Mouse (Mus musculus) megakaryocyte, embryonic 14.5 days (primary cell): Measurements from ENCODE around the gene Dpm3. TPM values are rescaled to one million over a fixed set of nuclear protein-coding genes. Genes with fewer than 3 reads are reported as not detected.
A peak's percentile ranks its signal among the peaks of the same experiment; 100 is the strongest.

ENCODE experiments used
- H3K27me3 ChIP-seq: replicated peaks from 2 replicates; pipeline ENCODE3; 2012; ENCODE audit warnings: inconsistent platforms
- H3K36me3 ChIP-seq: replicated peaks from 2 replicates; pipeline ENCODE3; 2012; ENCODE audit warnings: low read length, inconsistent platforms, mixed read lengths
- H3K4me1 ChIP-seq: 2 replicates; pipeline ENCODE4 v1.6.1; 2012; ENCODE audit warnings: inconsistent platforms
- H3K4me3 ChIP-seq: replicated peaks from 2 replicates; pipeline ENCODE3; 2012; ENCODE audit warnings: moderate library complexity, mild to moderate bottlenecking, inconsistent platforms
- H3K9me3 ChIP-seq: 2 replicates; pipeline ENCODE4 v1.6.1; 2012; ENCODE audit warnings: inconsistent platforms
- FLI1 ChIP-seq: IDR thresholded peaks from 2 replicates; pipeline ENCODE4 v1.6.1; 2012; ENCODE audit warnings: low read length, inconsistent platforms, mixed read lengths
- GATA1 ChIP-seq: IDR thresholded peaks from 3 replicates; pipeline ENCODE4 v1.6.1; 2012; ENCODE audit warnings: mixed read lengths, low read length, inconsistent platforms, borderline replicate concordance
- polyA plus RNA-seq: library from polyadenylated mRNA; stranded (reverse); fragments of >175 nt; gene quantifications from 2 replicates; pipeline ENCODE4 v1.2.3, GENCODE M21; 2012; ENCODE audit warnings: low replicate concordance; ENCODE audit not compliant: insufficient read depth

Dpm3 gene
- polyA plus RNA-seq, 1 experiment = 435 TPM

GRCm38 (mm10) chr3:89221167-89221566 lies 38.0 kb upstream of the Dpm3 start:
- Histone ChIP-seq H3K4me1 (peaks cover 45% of the 10 kb centered on the region), H3K9me3 (no peaks in the 10 kb centered on the region), H3K4me3 (no peak overlapping the region), H3K27me3 (peaks cover 78% of the 10 kb centered on the region), H3K36me3 (no peaks in the 10 kb centered on the region)
- TF ChIP-seq GATA1 (no peak), FLI1 (no peak)

- Histone ChIP-seq H3K4me1 (peaks cover 51% of the 10 kb centered on the region), H3K27me3 (peaks cover 69% of the 10 kb centered on the region), H3K9me3 (no peaks in the 10 kb centered on the region), H3K4me3 (no peak overlapping the region), H3K36me3 (no peaks in the 10 kb centered on the region)
- TF ChIP-seq FLI1 (no peak), GATA1 (no peak)
Observed at GRCm38 (mm10) chr3:89224796-89225195, 34.4 kb upstream of the Dpm3 start.

DNA sequence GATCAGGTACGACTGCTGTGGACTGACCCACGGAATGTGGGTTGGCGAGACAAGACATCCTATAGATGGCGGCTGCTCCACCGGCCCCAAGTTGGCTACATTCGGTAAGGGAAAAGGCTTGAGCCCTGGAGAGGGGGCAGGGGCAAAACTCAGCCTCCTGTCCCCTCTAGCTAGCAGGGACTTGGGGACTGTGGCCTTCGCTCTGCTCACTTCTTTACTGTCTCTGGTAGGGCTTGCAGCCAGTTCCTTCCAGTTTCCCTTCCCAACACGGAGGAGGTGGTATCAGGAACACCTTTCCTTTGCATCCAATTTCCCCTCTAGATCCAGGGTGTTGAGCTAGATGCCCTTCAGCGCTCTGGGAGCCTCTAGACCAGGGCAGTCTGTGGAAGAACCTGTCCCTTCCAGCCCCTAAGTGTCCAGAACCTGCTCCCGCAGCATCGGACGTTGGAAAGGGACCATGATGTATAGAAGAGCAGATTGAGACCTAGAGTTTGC lies 33.8 kb upstream of the Dpm3 start:
- TF ChIP-seq FLI1 = no peak
- no peak for TF ChIP-seq GATA1
- H3K27me3 ChIP-seq = peaks cover 71% of the 10 kb centered on the region

GRCm38 (mm10) chr3:89225918-89226317 lies 33.2 kb upstream of the Dpm3 start:
- TF ChIP-seq FLI1 = no peak
- no peak for TF ChIP-seq GATA1
- Histone ChIP-seq H3K4me1 (peaks cover 55% of the 10 kb centered on the region), H3K27me3 (peaks cover 76% of the 10 kb centered on the region), H3K36me3 (no peaks in the 10 kb centered on the region), H3K9me3 (no peaks in the 10 kb centered on the region), H3K4me3 (no peak overlapping the region)

More for the DNA sequence above, 33.8 kb upstream of the Dpm3 start:
- no peaks in the 10 kb centered on the region for H3K36me3 ChIP-seq
- H3K9me3 ChIP-seq = no peaks in the 10 kb centered on the region
- H3K4me1 ChIP-seq = peaks cover 51% of the 10 kb centered on the region
- no peak overlapping the region for H3K4me3 ChIP-seq

DNA sequence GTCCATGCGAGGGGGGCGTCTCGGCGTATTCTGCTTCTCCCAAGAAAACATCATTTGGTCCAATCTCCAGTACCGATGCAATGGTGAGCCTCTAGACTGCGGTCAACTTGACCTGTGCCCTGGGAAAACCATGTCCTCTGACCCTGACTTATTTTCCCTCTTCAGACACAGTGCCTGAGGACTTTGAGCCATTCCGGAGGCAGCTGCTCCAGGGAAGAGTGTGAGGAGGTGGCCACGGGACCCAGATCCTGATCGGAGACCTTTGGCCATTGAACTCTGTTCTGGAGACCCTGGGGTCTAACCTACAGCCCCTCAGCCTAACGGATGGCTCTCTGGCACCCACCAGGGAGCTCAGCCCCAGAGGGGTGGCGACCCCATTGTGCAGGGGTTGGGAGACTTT lies 32.8 kb upstream of the Dpm3 start:
- no peaks in the 10 kb centered on the region for H3K9me3 ChIP-seq
- TF ChIP-seq GATA1 (no peak), FLI1 (no peak)
- peaks cover 74% of the 10 kb centered on the region for H3K27me3 ChIP-seq
- no peak overlapping the region for H3K4me3 ChIP-seq
- peaks cover 56% of the 10 kb centered on the region for H3K4me1 ChIP-seq
- no peaks in the 10 kb centered on the region for H3K36me3 ChIP-seq

GRCm38 (mm10) chr3:89226900-89227299 lies 32.3 kb upstream of the Dpm3 start, which contains the start of gene Mtx1:
Gene Mtx1 (minus strand): TSS chr3:89227088.
- Histone ChIP-seq H3K4me3 (peak within 1 kb of the TSS; percentile 90), H3K9me3 (no peaks in the 10 kb centered on the region), H3K27me3 (peaks cover 78% of the 10 kb centered on the region), H3K4me1 (peaks cover 61% of the 10 kb centered on the region), H3K36me3 (no peaks in the 10 kb centered on the region)
- TF ChIP-seq GATA1 (no peak), FLI1 (no peak)

GRCm38 (mm10) chr3:89227307-89228179 lies 31.6 kb upstream of the Dpm3 start:
- no peaks in the 10 kb centered on the region for H3K36me3 ChIP-seq
- peaks cover 67% of the 10 kb centered on the region for H3K4me1 ChIP-seq
- H3K9me3 ChIP-seq = no peaks in the 10 kb centered on the region
- H3K27me3 ChIP-seq = peaks cover 78% of the 10 kb centered on the region
- H3K4me3 ChIP-seq = peak overlapping the region; percentile 90
- no peak for TF ChIP-seq GATA1
- no peak for TF ChIP-seq FLI1

DNA sequence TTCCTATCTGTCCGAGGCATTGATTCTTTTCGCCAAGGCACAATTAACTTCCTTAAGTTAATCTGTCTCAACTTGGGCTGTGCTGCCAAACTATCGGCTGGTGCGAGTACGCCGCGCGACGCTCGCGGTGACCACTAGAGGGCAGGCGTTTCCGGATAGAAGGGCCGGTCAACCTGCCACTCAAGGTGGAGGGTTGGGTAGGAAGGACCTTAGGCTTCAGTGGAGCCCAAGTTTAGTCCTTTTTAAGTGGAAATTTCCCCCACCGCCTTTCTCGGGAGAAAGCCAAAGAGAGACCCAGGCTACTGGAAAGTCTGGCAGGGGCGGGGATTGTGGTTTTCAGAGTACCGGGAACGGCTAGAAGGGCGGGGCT lies 31.0 kb upstream of the Dpm3 start:
- TF ChIP-seq FLI1 = no peak
- no peak for TF ChIP-seq GATA1
- Histone ChIP-seq H3K4me1 (peaks cover 68% of the 10 kb centered on the region), H3K27me3 (peaks cover 74% of the 10 kb centered on the region), H3K4me3 (peak overlapping the region; percentile 90), H3K9me3 (no peaks in the 10 kb centered on the region), H3K36me3 (no peaks in the 10 kb centered on the region)

DNA sequence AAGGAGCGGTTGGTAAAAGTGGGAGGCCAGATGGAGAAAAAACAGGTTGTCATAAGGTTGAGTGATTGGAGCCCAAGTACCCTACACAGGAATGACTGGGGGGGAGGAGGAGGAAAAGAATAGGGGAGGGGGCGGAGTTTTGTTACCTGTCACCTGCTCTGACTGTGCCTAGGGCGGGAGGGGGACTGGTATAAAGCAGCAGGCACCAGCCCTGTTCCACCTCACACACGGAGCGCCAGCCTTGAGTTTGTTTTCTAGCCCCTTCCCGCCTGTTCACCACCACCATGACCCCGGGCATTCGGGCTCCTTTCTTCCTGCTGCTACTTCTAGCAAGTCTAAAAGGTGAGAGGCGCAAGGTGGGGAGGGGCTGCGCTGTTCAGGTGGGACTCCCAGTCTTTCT lies 30.3 kb upstream of the Dpm3 start, which contains the start of gene Muc1:
Gene Muc1 (plus strand): TSS at position 222 of the 400 bp plus-strand sequence.
- Histone ChIP-seq H3K27me3 (peaks cover 67% of the 10 kb centered on the region), H3K4me1 (peaks cover 71% of the 10 kb centered on the region), H3K9me3 (no peaks in the 10 kb centered on the region), H3K36me3 (no peaks in the 10 kb centered on the region), H3K4me3 (peak within 1 kb of the TSS; percentile 90)
- TF ChIP-seq GATA1 (no peak), FLI1 (no peak)

GRCm38 (mm10) chr3:89229276-89229675 lies 29.9 kb upstream of the Dpm3 start:
- Histone ChIP-seq H3K9me3 (no peaks in the 10 kb centered on the region), H3K36me3 (peaks cover 2% of the 10 kb centered on the region), H3K27me3 (peaks cover 64% of the 10 kb centered on the region), H3K4me1 (peaks cover 72% of the 10 kb centered on the region), H3K4me3 (no peak overlapping the region)
- TF ChIP-seq GATA1 (no peak), FLI1 (no peak)
